Mouse (Mus musculus) fat pad, adult 2 months (tissue): ENCODE measurements at regions not wholly inside any gene's neighbourhood (a gene's known extent, or its start where the extent isn't known, plus 50 kb on each side); places are given as distances from the start of the nearest gene placed in this dataset.

ENCODE experiments used
- DNase-seq: peaks from one replicate; pipeline ENCODE4 v3.0.0-alpha.2; 2011; ENCODE audit warnings: low read depth, low spot score; ENCODE audit errors: extremely low read depth

- DNase-seq: no peak
Measured at GRCm38 (mm10) chr7:135966231-135966630, 250.1 kb upstream of the Mki67 start.

- DNase-seq: no peak
Measured at GRCm38 (mm10) chr7:135968638-135969037, 252.5 kb upstream of the Mki67 start.

- no peak for DNase-seq
Measured at GRCm38 (mm10) chr7:135986021-135986420, 269.9 kb upstream of the Mki67 start.

- no peak for DNase-seq
Measured at GRCm38 (mm10) chr7:135990321-135990720, 274.2 kb upstream of the Mki67 start.

- no peak for DNase-seq
Measured at GRCm38 (mm10) chr7:135996896-135997295, 280.7 kb upstream of the Mki67 start.

- no peak for DNase-seq
Measured at GRCm38 (mm10) chr7:135997640-135998039, 281.5 kb upstream of the Mki67 start.

GRCm38 (mm10) chr7:136002382-136002781 is 286.2 kb upstream of the Mki67 start:
- no peak for DNase-seq

- DNase-seq: no peak
Measured at GRCm38 (mm10) chr7:136003291-136003690, 287.1 kb upstream of the Mki67 start.

GRCm38 (mm10) chr7:136007796-136008455 is 291.8 kb upstream of the Mki67 start:
- no peak for DNase-seq

GRCm38 (mm10) chr7:136008486-136008885 is 292.3 kb upstream of the Mki67 start:
- DNase-seq: no peak

GRCm38 (mm10) chr7:136010013-136010412 is 293.9 kb upstream of the Mki67 start:
- DNase-seq: peak; percentile 10

- DNase-seq: no peak
Measured at GRCm38 (mm10) chr7:136014706-136015105, 298.5 kb upstream of the Mki67 start.

- DNase-seq: no peak
Measured at GRCm38 (mm10) chr7:136016918-136017317, 300.8 kb upstream of the Mki67 start.

GRCm38 (mm10) chr7:136020577-136020976 is 304.4 kb upstream of the Mki67 start:
- no peak for DNase-seq

GRCm38 (mm10) chr7:136021071-136021470 is 304.9 kb upstream of the Mki67 start:
- DNase-seq: no peak

- no peak for DNase-seq
Measured at GRCm38 (mm10) chr7:136022781-136023448, 306.8 kb upstream of the Mki67 start.

GRCm38 (mm10) chr7:136026451-136026850 is 310.3 kb upstream of the Mki67 start:
- DNase-seq: no peak

GRCm38 (mm10) chr7:136032026-136032425 is 315.9 kb upstream of the Mki67 start:
- DNase-seq: no peak

- no peak for DNase-seq
Measured at GRCm38 (mm10) chr7:136033536-136033935, 317.4 kb upstream of the Mki67 start.

GRCm38 (mm10) chr7:136035735-136036134 is 319.6 kb upstream of the Mki67 start:
- no peak for DNase-seq

GRCm38 (mm10) chr7:136038072-136038471 is 321.9 kb upstream of the Mki67 start:
- no peak for DNase-seq

GRCm38 (mm10) chr7:136038906-136039305 is 322.7 kb upstream of the Mki67 start:
- no peak for DNase-seq

GRCm38 (mm10) chr7:136041921-136042320 is 325.8 kb upstream of the Mki67 start:
- DNase-seq: no peak
